Mouse (Mus musculus): Measurements from ENCODE around the gene Cpa4. TPM values are rescaled to one million over a fixed set of nuclear protein-coding genes. Genes with fewer than 3 reads are reported as not detected.

The Cpa4 gene
- polyA plus RNA-seq, 1 experiment: not detected

- TF ChIP-seq GATA1 (IDR thresholded peaks at IDR 0.05; ENCODE audit: low read length): no peak
These were observed 1.8 kb downstream of the Cpa4 start for GRCm38 (mm10) chr6:30570012-30570411.

DNA sequence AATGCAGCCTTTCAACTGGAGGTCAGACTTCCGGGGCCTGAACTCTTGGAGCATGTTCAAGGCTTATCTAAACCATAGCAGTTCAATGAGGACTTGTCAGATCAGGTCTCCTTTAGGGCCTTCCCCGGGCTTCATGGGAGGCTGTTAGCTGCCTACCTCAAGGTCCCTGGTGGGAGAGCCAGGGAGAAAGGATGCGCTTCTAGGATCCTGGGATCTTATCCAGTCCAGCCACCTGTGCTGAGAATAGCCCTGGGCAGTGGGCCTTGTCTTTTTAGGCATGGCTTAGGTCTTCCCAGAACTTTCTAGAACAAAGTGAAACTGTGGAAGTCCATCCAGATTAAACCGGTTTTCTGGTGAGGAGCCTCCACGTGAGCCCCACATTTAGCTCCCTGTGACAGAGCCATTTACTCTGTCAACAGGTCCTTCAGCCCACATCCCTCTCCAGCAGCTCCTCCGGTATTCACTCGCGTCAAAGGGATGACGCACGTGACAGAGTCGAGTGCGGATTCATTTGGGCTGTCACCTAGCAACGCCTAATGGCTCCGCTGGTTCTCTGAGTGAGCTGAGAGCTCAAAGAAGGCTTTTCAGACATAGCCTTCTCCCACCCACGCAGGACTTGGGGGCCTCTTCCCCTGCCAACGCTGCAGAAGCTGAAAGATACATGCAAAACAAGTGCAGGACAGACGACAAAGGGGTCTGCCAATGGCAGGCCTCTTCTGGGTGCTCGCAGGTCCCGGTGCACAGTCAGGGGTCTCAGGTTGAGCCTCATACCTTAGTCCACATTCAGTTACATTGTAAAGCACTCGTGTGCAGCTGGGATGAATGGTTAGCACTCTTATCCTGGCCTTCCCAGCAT is 4.5 kb downstream of the Cpa4 start:
- TF ChIP-seq GATA1 (IDR thresholded peaks at IDR 0.05; ENCODE audit: low read length): no peak

- TF ChIP-seq GATA1 (IDR thresholded peaks at IDR 0.05; ENCODE audit: low read length): no peak
These were observed 5.2 kb downstream of the Cpa4 start for GRCm38 (mm10) chr6:30573380-30573779.

GRCm38 (mm10) chr6:30574945-30575344 is 6.8 kb downstream of the Cpa4 start:
- no peak for TF ChIP-seq GATA1 (IDR thresholded peaks at IDR 0.05; ENCODE audit: low read length)

- TF ChIP-seq GATA1 (IDR thresholded peaks at IDR 0.05; ENCODE audit: low read length): no peak
These were observed 8.5 kb downstream of the Cpa4 start for GRCm38 (mm10) chr6:30576477-30577203.

- no peak for TF ChIP-seq GATA1 (IDR thresholded peaks at IDR 0.05; ENCODE audit: low read length)
These were observed 12.0 kb downstream of the Cpa4 start for GRCm38 (mm10) chr6:30579961-30580840.

GRCm38 (mm10) chr6:30580841-30581176 is 12.6 kb downstream of the Cpa4 start:
- no peak for TF ChIP-seq GATA1 (IDR thresholded peaks at IDR 0.05; ENCODE audit: low read length)

DNA sequence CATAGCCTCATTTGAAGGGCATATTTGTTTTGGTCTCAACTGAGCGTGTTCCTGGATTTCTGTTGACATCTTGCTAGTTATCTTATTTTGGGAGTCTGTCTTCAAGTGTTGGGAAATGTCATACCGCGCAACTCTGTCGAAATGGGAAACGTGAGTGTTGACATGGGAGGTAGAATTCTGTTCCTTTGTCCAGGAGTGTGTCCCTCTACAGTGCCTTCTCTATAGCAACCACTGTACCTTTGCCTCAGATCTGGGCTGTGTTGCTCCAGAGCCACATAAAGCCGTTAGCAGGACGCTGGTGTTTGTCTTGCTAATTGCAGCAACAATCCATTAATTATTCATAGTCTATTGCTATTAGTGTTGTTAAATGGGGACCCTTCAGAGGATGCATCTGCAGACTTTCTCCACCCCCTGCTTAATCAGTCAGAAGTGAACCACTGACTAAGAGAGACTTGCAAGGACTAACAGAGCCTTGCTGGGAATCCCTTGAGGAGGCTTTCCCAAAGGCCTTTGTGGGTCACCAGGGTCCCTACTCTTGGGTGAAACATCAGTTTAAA is 18.8 kb downstream of the Cpa4 start:
- no peak for TF ChIP-seq GATA1 (IDR thresholded peaks at IDR 0.05; ENCODE audit: low read length)

GRCm38 (mm10) chr6:30589819-30590218 is 21.6 kb downstream of the Cpa4 start:
- TF ChIP-seq GATA1 (IDR thresholded peaks at IDR 0.05; ENCODE audit: low read length): no peak

- TF ChIP-seq GATA1 (IDR thresholded peaks at IDR 0.05; ENCODE audit: low read length): no peak
These were observed 23.8 kb downstream of the Cpa4 start for GRCm38 (mm10) chr6:30591851-30592404.

DNA sequence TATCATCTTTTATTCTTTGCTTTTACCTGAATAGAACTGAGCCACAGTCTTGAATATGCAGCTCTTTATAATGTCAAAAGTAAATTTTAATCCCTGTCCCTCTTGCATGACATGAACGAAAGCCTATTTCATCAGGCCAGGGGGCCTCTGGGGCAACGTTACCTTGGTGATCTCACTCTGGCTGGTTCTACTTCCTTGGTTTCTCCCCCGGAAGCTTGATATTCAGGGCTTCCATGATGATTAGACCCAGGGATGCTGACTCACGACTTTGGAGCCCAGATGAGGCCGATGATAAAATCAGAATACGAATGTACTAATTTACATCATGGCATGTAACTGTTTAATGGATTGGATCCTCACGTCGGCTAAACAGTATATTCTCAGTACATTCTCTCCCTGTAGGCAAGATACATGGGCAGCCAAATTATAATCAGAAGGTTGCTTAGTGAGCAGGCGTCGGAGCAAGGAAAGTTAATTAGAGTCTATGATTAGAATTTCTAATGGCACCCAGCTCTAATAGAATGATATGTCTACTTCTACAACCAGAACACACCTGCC is 24.3 kb downstream of the Cpa4 start:
- no peak for TF ChIP-seq GATA1 (IDR thresholded peaks at IDR 0.05; ENCODE audit: low read length)

DNA sequence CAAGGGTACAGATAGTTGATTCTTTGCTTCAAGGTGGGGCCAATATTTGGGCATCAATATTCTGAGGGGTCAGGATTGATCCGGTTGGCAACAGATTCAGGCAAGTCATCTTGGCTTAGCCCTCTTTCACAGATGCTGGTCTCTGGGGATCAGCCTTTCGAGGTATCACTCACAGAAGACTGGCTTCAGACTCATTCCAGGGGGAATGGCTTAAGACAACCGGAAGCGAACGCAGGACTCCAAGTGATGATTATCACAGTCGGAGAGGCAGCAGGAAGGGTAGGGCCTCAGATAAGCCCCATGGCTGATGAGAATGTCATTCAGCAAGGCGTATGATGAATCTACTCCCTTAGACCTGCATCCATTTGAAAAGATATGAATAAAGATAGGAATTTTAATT is 26.2 kb downstream of the Cpa4 start:
- peak; percentile 4 for TF ChIP-seq GATA1 (IDR thresholded peaks at IDR 0.05; ENCODE audit: low read length)

DNA sequence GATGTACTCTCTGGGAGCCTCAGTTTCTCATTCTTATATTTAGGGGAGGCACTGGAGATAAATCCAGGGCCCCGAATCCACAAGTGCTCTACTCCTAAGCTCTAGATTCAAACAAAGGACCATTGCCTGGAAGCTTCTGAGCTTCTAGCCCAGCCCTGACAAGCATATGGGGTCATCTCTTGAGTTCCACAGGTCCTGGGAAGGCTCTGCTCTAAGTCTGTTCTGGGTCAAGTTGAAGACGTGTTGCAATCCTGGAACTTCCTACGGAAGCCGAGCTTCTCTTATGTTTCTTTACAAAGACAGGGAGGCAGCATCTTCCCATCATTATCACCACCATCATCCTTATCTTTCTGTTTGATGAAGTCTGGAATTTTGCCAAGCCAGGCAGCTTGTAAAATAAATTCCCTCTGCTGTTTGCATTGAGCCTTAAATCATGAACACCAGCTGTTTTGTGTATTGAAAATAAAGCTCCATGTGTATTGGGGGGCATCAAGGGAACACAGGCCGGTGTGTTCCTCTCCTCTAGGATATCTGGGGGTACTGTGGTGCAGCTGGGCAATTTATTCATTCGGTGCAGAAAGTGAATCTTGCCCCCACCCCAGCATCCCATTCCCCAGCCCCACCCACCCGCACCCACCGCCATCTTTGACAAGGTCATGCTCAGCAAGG is 28.2 kb downstream of the Cpa4 start:
- no peak for TF ChIP-seq GATA1 (IDR thresholded peaks at IDR 0.05; ENCODE audit: low read length)

GRCm38 (mm10) chr6:30600033-30600432 is 31.9 kb downstream of the Cpa4 start:
- TF ChIP-seq GATA1 (IDR thresholded peaks at IDR 0.05; ENCODE audit: low read length): no peak

Measured in G1E-ER4 (cell line).